Mouse (Mus musculus): ENCODE measurements around the gene Arhgap40.
A peak's percentile ranks its signal among the peaks of the same experiment; 100 is the strongest.

The Arhgap40 gene

GRCm38 (mm10) chr2:158512528-158512927 lies at the start of gene Arhgap40:
Arhgap40 (plus strand) TSS chr2:158512796.
- DNase-seq = no peak

GRCm38 (mm10) chr2:158474159-158474558 lies 38.4 kb upstream of the Arhgap40 start:
- DNase-seq = no peak

- no peak for DNase-seq
Observed at GRCm38 (mm10) chr2:158477640-158478039, 35.0 kb upstream of the Arhgap40 start.

GRCm38 (mm10) chr2:158498457-158498856 lies 14.1 kb upstream of the Arhgap40 start:
- DNase-seq = no peak

- DNase-seq = no peak
Observed at GRCm38 (mm10) chr2:158501836-158502812, 10.5 kb upstream of the Arhgap40 start, which contains the start of gene Adig. Adig (plus strand) TSS chr2:158502612.

GRCm38 (mm10) chr2:158503226-158503625 lies 9.4 kb upstream of the Arhgap40 start:
- no peak for DNase-seq

- DNase-seq = no peak
Observed at GRCm38 (mm10) chr2:158503671-158504070, 8.9 kb upstream of the Arhgap40 start.

GRCm38 (mm10) chr2:158506475-158506874 lies 6.1 kb upstream of the Arhgap40 start:
- DNase-seq = no peak

- no peak for DNase-seq
Observed at GRCm38 (mm10) chr2:158507046-158507445, 5.5 kb upstream of the Arhgap40 start.

GRCm38 (mm10) chr2:158510665-158511064 lies 1.9 kb upstream of the Arhgap40 start:
- no peak for DNase-seq

GRCm38 (mm10) chr2:158513821-158514336 lies 1.3 kb downstream of the Arhgap40 start:
- no peak for DNase-seq

GRCm38 (mm10) chr2:158518583-158518982 lies 6.0 kb downstream of the Arhgap40 start:
- no peak for DNase-seq

GRCm38 (mm10) chr2:158519071-158519470 lies 6.5 kb downstream of the Arhgap40 start:
- DNase-seq = no peak

- DNase-seq = no peak
Observed at GRCm38 (mm10) chr2:158519800-158520199, 7.2 kb downstream of the Arhgap40 start.

- no peak for DNase-seq
Observed at GRCm38 (mm10) chr2:158523060-158523459, 10.5 kb downstream of the Arhgap40 start.

- DNase-seq = peak; percentile 37
Observed at GRCm38 (mm10) chr2:158524129-158524860, 11.7 kb downstream of the Arhgap40 start.

- DNase-seq = peak; percentile 56
Observed at GRCm38 (mm10) chr2:158534090-158534489, 21.5 kb downstream of the Arhgap40 start.

GRCm38 (mm10) chr2:158534559-158534958 lies 22.0 kb downstream of the Arhgap40 start:
- no peak for DNase-seq

GRCm38 (mm10) chr2:158539433-158540305 lies 27.1 kb downstream of the Arhgap40 start:
- DNase-seq = no peak

- DNase-seq = no peak
Observed at GRCm38 (mm10) chr2:158541286-158541685, 28.7 kb downstream of the Arhgap40 start.

GRCm38 (mm10) chr2:158545266-158545665 lies 32.7 kb downstream of the Arhgap40 start:
- no peak for DNase-seq

- peak; percentile 82 for DNase-seq
Observed at GRCm38 (mm10) chr2:158546751-158547150, 34.2 kb downstream of the Arhgap40 start.
